Mouse (Mus musculus) midbrain, embryonic 12.5 days (tissue): ENCODE data around the gene Bcl7c. TPM values are rescaled to one million over a fixed set of nuclear protein-coding genes. Genes with fewer than 3 reads are reported as not detected.

Source experiments
- ATAC-seq: fragments of 200-750 bp; cut with Nextera tagmentation; 2 replicates; pipeline ENCODE4 v1.8.0; 2017; ENCODE audit warnings: low read depth, moderate TSS enrichment, moderate library complexity; ENCODE audit not compliant: low FRiP score
- H3K27ac ChIP-seq: fragments of 300-500 bp; sonication (generic); replicated peaks from 2 replicates; pipeline ENCODE4 v1.5.1; 2016; ENCODE audit warnings: mild to moderate bottlenecking
- H3K27me3 ChIP-seq: fragments of 300-500 bp; sonication (generic); 2 replicates; pipeline ENCODE4 v1.6.1; 2016; ENCODE audit warnings: mild to moderate bottlenecking
- H3K36me3 ChIP-seq: fragments of 300-500 bp; sonication (generic); 2 replicates; pipeline ENCODE4 v1.6.1; 2016
- H3K4me1 ChIP-seq: fragments of 300-500 bp; sonication (generic); 2 replicates; pipeline ENCODE4 v1.6.1; 2016
- H3K4me2 ChIP-seq: fragments of 300-500 bp; sonication (generic); replicated peaks from 2 replicates; pipeline ENCODE4 v1.6.1; 2016; ENCODE audit warnings: mild to moderate bottlenecking, moderate library complexity
- H3K4me3 ChIP-seq: fragments of 300-500 bp; sonication (generic); 2 replicates; pipeline ENCODE4 v1.5.1; 2016; ENCODE audit warnings: mild to moderate bottlenecking
- H3K9ac ChIP-seq: fragments of 300-500 bp; sonication (generic); replicated peaks from 2 replicates; pipeline ENCODE4 v1.6.1; 2016; ENCODE audit warnings: mild to moderate bottlenecking, moderate library complexity
- H3K9me3 ChIP-seq: fragments of 300-500 bp; sonication (generic); 2 replicates; pipeline ENCODE4 v1.6.1; 2016; ENCODE audit warnings: mild to moderate bottlenecking
- WGBS: fragments of 180-500 bp; shearing (Covaris S2); methylation state at CpG from one replicate; pipeline ENCODE4 v1.1.7; 2016; 5-methylcytosine and 5-hydroxymethylcytosine counted together
- polyA plus RNA-seq: library from polyadenylated mRNA; unstranded; fragments of >200 nt; fragmentation: Nextera tagmentation; extraction: Ambion mirVana; gene quantifications from 2 replicates; pipeline ENCODE4 v1.2.1, GENCODE M21; 2016

The Bcl7c gene
- polyA plus RNA-seq, result 79.0 and 79.2 TPM in 2 replicates

DNA sequence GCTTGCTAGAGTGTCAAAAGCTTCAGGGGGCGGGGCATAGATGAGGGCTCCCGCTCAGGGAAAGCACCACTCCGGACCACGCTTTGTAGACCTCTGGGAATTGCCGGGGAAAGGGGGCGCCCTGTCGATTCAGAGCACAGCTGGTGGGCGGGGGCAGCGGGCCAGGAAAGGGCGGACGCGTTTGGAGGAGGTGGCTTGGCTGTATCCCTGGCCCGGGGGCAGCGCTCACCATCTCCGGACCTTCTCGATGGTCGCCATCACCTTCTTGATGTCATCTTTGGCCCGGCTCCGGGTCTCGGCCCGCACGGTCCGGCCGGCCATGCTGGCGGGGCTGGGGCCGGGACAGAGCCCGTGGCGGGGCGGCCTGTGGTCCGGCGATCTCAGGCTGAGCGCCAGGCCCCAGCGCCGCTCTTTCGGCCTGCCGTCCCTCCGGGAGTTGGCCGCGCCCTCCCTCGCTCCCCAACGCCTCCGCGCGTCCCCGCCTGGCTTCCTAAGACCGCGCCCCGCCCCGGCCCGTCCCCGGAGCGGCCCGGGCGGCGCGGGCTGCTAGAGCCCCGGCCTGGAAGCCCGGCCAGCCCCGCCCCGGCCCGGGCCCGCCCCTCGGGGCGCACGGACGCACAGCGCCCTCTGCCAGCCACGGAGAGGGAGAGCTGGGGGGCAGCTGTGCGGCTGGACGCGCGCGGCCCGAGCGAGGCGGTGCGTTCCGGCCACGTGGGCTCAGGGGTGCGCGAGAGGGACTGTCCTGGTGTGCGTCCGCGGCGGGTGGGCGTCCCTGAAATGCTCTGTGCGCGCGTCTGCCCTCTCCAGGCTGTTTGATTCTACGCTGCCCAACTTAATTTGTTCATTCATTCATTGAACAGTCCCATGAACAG is at the start of gene Bcl7c:
Gene Bcl7c, minus strand, starts transcription at position 727 of the 872 bp plus-strand sequence.
- Histone ChIP-seq H3K27me3 (no peaks in the 10 kb centered on the region), H3K4me2 (peak within 1 kb of the TSS; percentile 64), H3K4me3 (peak within 1 kb of the TSS; percentile 73), H3K9ac (peak within 1 kb of the TSS; percentile 84), H3K36me3 (peaks cover 28% of the 10 kb centered on the region), H3K4me1 (peaks cover 32% of the 10 kb centered on the region), H3K27ac (peak within 1 kb of the TSS; percentile 97), H3K9me3 (no peaks in the 10 kb centered on the region)
- WGBS, result under 1% methylated on average over 89 of the region's 90 CpGs
- ATAC-seq, result peak; percentile 86

GRCm38 (mm10) chr7:127753741-127754140 is 45.0 kb upstream of the Bcl7c start:
- 92% methylated on average over 7 of the region's 7 CpGs for WGBS
- Histone ChIP-seq H3K27ac (no peak overlapping the region), H3K4me2 (no peak overlapping the region), H3K4me3 (no peak overlapping the region), H3K9me3 (no peaks in the 10 kb centered on the region), H3K27me3 (no peaks in the 10 kb centered on the region), H3K4me1 (0 out of 2 replicates have a peak, but pooled peaks cover 3% of the 10 kb centered on the region), H3K36me3 (peaks cover 100% of the 10 kb centered on the region), H3K9ac (no peak overlapping the region)
- ATAC-seq, result no peak

GRCm38 (mm10) chr7:127753158-127753557 is 44.4 kb upstream of the Bcl7c start:
- Histone ChIP-seq H3K27ac (no peak overlapping the region), H3K4me3 (no peak overlapping the region), H3K9ac (no peak overlapping the region; the same call in 1 of the 2 replicates), H3K36me3 (peaks cover 100% of the 10 kb centered on the region), H3K4me1 (peaks cover 5% of the 10 kb centered on the region), H3K4me2 (no peak overlapping the region), H3K9me3 (no peaks in the 10 kb centered on the region), H3K27me3 (no peaks in the 10 kb centered on the region)
- WGBS, result 78% methylated on average over 5 of the region's 5 CpGs
- ATAC-seq, result no peak

DNA sequence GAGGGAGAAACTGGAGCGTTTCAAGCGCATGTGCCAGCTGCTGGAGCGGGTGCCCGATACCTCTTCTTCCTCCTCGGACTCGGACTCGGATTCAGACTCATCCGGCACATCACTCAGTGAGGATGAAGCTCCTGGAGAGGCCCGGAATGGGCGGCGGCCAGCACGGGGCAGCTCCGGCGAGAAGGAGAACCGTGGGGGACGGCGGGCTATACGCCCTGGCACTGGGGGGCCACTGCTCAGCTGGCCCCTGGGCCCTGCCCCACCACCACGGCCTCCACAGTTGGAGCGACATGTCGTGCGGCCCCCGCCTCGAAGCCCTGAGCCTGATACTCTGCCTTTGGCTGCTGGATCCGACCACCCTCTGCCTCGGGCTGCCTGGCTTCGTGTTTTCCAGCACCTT is 43.3 kb upstream of the Bcl7c start:
- WGBS, result 96% methylated on average over 27 of the region's 27 CpGs
- no peak overlapping the region for H3K27ac ChIP-seq

DNA sequence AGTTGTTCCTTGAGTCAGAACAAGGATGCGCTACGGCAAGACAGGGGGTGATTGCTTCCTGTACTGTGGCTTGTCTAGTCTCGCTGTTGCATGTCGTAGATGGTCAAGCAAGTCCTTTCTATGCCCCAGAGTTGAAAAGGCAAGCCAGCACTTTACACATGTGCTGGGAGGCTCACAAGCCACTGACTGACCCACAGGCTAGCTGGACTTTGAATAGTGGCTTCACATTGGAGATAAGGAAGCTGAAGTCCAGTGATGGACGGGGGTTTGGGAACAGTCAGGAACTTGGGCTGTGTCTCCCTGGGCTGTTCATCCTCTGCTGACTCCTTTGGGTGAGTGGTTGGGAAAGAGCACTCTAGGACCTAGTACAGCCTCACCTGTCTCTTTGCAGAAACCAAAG is 42.9 kb upstream of the Bcl7c start:
- Histone ChIP-seq H3K27ac (no peak overlapping the region), H3K4me1 (peaks cover 15% of the 10 kb centered on the region), H3K9ac (no peak overlapping the region), H3K36me3 (peaks cover 88% of the 10 kb centered on the region), H3K27me3 (no peaks in the 10 kb centered on the region), H3K4me3 (no peak overlapping the region), H3K9me3 (no peaks in the 10 kb centered on the region), H3K4me2 (no peak overlapping the region)
- ATAC-seq, result no peak
- WGBS, result 94% methylated on average over 5 of the region's 5 CpGs

More for the DNA sequence above, 43.3 kb upstream of the Bcl7c start:
- ATAC-seq, result no peak
- no peak overlapping the region for H3K9ac ChIP-seq
- H3K9me3 ChIP-seq, result no peaks in the 10 kb centered on the region
- H3K36me3 ChIP-seq, result peaks cover 93% of the 10 kb centered on the region
- H3K27me3 ChIP-seq, result no peaks in the 10 kb centered on the region
- no peak overlapping the region for H3K4me2 ChIP-seq
- peaks cover 16% of the 10 kb centered on the region for H3K4me1 ChIP-seq
- H3K4me3 ChIP-seq, result no peak overlapping the region

DNA sequence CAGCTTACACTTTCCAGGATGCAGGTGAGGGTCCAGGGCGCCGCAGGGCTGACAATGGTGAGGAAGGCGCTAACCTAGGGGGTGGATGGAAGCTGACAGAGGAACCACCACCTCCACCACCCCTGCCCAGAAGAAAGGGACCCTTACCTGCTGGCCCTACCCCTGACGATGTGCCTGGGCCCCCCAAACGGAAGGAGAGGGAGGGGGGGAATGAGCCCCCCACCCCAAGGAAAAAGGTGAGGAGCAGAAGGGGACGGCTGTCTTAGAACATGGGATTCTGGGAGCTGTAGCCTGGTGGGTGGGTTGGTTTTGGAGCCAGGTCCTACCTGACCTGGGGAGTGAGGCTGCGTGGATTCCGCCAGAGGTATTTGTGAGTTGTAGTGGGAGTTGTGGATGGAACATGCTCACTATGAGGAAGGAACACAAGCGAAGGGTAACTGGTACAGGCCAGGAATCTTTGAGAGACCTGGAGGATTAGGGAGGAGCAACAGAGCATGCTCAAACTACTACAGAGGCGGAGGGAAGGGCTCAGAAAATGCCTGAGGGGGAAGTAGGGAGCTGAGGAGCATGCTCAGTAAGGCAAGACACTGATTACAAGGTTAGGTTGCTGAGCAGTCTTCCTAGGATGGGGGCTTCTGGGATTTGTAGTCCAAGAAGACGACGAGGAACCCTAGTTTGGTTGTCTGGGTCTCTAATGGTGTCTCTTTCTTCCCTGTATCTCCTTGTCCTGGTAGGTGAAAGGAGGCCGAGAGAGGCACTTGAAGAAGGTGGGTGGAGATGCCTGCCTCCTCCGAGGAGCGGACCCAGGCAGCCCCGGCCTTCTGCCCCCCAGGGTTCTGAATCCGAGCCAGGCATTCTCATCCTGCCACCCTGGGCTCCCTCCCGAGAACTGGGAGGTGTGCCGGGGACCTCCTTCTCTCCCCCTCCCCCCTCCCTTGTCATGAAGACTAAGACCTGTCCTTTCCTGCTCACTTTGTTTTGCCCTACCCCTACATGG is 41.7 kb upstream of the Bcl7c start:
- H3K27ac ChIP-seq, result no peak overlapping the region
- H3K9ac ChIP-seq, result no peak overlapping the region; the same call in 1 of the 2 replicates
- WGBS, result 85% methylated on average over 19 of the region's 19 CpGs
- H3K27me3 ChIP-seq, result no peaks in the 10 kb centered on the region
- H3K4me2 ChIP-seq, result no peak overlapping the region
- no peak for ATAC-seq
- H3K4me1 ChIP-seq, result peaks cover 13% of the 10 kb centered on the region
- H3K4me3 ChIP-seq, result no peak overlapping the region
- no peaks in the 10 kb centered on the region for H3K9me3 ChIP-seq
- peaks cover 76% of the 10 kb centered on the region for H3K36me3 ChIP-seq

- Histone ChIP-seq H3K9ac (no peak overlapping the region; the same call in 1 of the 2 replicates), H3K27ac (no peak overlapping the region), H3K4me3 (peak overlapping the region; percentile 93), H3K9me3 (no peaks in the 10 kb centered on the region), H3K4me1 (peaks cover 21% of the 10 kb centered on the region), H3K27me3 (no peaks in the 10 kb centered on the region), H3K36me3 (peaks cover 54% of the 10 kb centered on the region), H3K4me2 (peak overlapping the region; percentile 85)
- WGBS, result 91% methylated on average over 28 of the region's 28 CpGs
- no peak for ATAC-seq
Observed at GRCm38 (mm10) chr7:127748235-127748560, 39.5 kb upstream of the Bcl7c start.

GRCm38 (mm10) chr7:127747559-127748234 is 39.0 kb upstream of the Bcl7c start:
- Histone ChIP-seq H3K4me1 (peaks cover 21% of the 10 kb centered on the region), H3K9me3 (no peaks in the 10 kb centered on the region), H3K36me3 (peaks cover 49% of the 10 kb centered on the region), H3K4me2 (peak overlapping the region; percentile 85), H3K27ac (peak overlapping the region; percentile 92), H3K4me3 (peak overlapping the region; percentile 93), H3K27me3 (no peaks in the 10 kb centered on the region), H3K9ac (peak overlapping the region; percentile 97)
- WGBS, result 32% methylated on average over 6 of the region's 6 CpGs
- ATAC-seq, result no peak

DNA sequence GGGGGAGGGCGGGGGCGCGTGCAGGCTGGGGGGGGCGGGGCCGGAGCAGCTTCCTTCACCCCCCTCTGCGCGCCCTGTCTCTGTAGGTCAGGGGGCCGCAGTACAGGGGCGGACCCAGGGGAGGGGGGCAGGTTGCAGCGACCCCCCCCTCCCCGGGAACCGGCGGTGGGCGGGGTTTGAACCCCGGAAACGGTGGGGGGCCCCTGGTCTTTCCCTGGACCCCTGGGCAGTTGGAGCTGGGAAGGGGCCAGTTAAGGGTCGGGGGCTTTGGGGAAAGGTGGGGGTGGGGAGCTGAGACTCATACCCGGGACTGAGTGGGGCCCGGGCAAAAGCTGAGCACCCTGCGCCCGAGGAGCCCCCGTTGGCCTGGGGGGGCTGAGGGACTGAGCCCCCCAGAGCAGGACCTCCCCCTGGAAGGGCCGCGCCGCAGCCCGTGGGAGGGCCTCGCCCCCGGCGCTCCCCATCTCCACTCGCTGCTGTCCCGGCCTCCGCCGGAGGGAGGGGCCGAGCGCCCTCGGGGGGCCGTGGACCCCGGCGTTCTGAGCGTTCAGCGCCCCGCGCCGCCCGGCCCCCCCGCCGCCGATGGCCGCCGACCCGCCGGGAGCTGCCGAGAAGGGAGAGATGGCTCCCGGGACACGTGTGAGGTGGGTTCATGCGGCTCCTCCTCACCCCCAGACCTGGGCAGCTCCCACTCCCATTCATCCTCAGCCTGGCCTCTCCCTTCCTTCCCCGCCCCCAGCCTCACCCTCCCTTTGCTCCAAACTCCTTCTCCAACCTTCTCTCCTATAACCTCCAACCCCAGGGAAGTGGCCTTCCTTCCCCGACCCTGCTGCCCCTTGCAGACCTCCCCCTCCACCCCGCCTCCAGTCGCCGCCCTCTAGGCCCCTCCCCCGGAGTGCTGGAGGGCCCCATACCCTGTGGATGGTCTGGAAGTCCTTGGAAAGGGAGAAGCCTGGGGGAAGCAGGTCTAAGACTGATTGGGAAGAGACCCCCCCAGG is 38.1 kb upstream of the Bcl7c start:
- Histone ChIP-seq H3K27ac (peak overlapping the region; percentile 92), H3K4me3 (peak overlapping the region; percentile 93), H3K27me3 (no peaks in the 10 kb centered on the region), H3K9ac (peak overlapping the region; percentile 97), H3K9me3 (no peaks in the 10 kb centered on the region), H3K4me1 (peaks cover 21% of the 10 kb centered on the region), H3K36me3 (peaks cover 40% of the 10 kb centered on the region), H3K4me2 (peak overlapping the region; percentile 85)
- under 1% methylated on average over 35 of the region's 62 CpGs for WGBS
- ATAC-seq, result peak; percentile 16

GRCm38 (mm10) chr7:127745652-127746493 is 37.1 kb upstream of the Bcl7c start:
- Histone ChIP-seq H3K27ac (peak overlapping the region; percentile 92), H3K4me1 (peaks cover 21% of the 10 kb centered on the region), H3K4me3 (peak overlapping the region; percentile 93), H3K9me3 (no peaks in the 10 kb centered on the region), H3K27me3 (no peaks in the 10 kb centered on the region), H3K9ac (peak overlapping the region; percentile 97), H3K36me3 (peaks cover 31% of the 10 kb centered on the region), H3K4me2 (peak overlapping the region; percentile 85)
- peak; percentile 78 for ATAC-seq
- WGBS, result under 1% methylated on average over 38 of the region's 39 CpGs
